Mouse (Mus musculus): ENCODE measurements around the gene Atp2a2.

- TF ChIP-seq GATA1 (IDR thresholded peaks at IDR 0.05; ENCODE audit: low read length): no peak
- no peak for TF ChIP-seq TAL1 (IDR thresholded peaks at IDR 0.05; ENCODE audit: low read length)
Observed at GRCm38 (mm10) chr5:122543392-122543791, 41.4 kb upstream of the Atp2a2 start.
